Mouse (Mus musculus): ENCODE measurements at regions not wholly inside any gene's neighbourhood (a gene's known extent, or its start where the extent isn't known, plus 50 kb on each side); places are given as distances from the start of the nearest gene placed in this dataset.

GRCm38 (mm10) chr9:116267411-116267810, 92.3 kb upstream of the Tgfbr2 start:
- no peaks in the 10 kb centered on the region for H3K36me3 ChIP-seq (ENCODE audit: control insufficient read depth, insufficient read depth, low read length)
- H3K4me3 ChIP-seq (ENCODE audit: extremely low read depth, insufficient read depth, insufficient read length), result no peak overlapping the region
- 92% methylated on average over 4 of the region's 4 CpGs for WGBS
- H3K27ac ChIP-seq (ENCODE audit: insufficient read depth, low read length), result no peak overlapping the region
- no peak for DNase-seq (ENCODE audit: low read depth in 1 of 2, low spot score in 2 of 2)
- H3K4me1 ChIP-seq (ENCODE audit: control insufficient read depth, insufficient read depth, insufficient read length), result peaks cover 10% of the 10 kb centered on the region; the same call in 1 of the 2 replicates
- no peak for TF ChIP-seq CTCF (IDR thresholded peaks at IDR 0.05; ENCODE audit: extremely low read depth, insufficient read depth, insufficient read length, insufficient replicate concordance)
- TF ChIP-seq POLR2A (IDR thresholded peaks at IDR 0.05; ENCODE audit: low read depth, low read length), result no peak
- no peaks in the 10 kb centered on the region for H3K27me3 ChIP-seq (ENCODE audit: control insufficient read depth, insufficient read depth, low read length)

DNA sequence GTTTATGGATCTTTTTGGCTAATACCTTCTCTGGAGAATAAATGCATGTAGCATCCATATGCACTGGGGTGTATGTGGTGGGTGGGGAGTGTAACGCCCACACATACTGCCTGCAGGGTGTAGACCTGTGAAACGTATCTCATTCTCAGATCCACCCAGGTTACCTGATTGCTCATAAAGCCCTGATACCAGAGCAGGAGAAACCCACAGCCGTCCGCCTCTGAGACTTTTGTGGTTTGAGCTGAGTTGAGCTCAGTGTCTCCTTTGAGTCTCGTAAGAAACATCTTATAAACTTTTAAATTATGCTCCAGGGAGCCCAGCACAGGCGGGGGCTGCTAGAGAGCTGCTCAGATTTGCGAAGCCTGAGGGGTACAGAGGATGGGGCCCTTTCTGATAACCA, 88.7 kb upstream of the Tgfbr2 start:
- H3K36me3 ChIP-seq (ENCODE audit: control insufficient read depth, insufficient read depth, low read length), result no peaks in the 10 kb centered on the region
- H3K4me3 ChIP-seq (ENCODE audit: extremely low read depth, insufficient read depth, insufficient read length), result no peak overlapping the region

GRCm38 (mm10) chr9:116259569-116259968, 84.4 kb upstream of the Tgfbr2 start:
- Histone ChIP-seq H3K4me3 (ENCODE audit: extremely low read depth, insufficient read depth, insufficient read length) (no peak overlapping the region), H3K27me3 (ENCODE audit: control insufficient read depth, insufficient read depth, low read length) (no peaks in the 10 kb centered on the region), H3K36me3 (ENCODE audit: control insufficient read depth, insufficient read depth, low read length) (no peaks in the 10 kb centered on the region), H3K27ac (ENCODE audit: insufficient read depth, low read length) (no peak overlapping the region), H3K4me1 (ENCODE audit: control insufficient read depth, insufficient read depth, insufficient read length) (no peaks in the 10 kb centered on the region)
- WGBS, result 93% methylated on average over 10 of the region's 10 CpGs
- TF ChIP-seq CTCF (IDR thresholded peaks at IDR 0.05; ENCODE audit: extremely low read depth, insufficient read depth, insufficient read length, insufficient replicate concordance) (no peak), POLR2A (IDR thresholded peaks at IDR 0.05; ENCODE audit: low read depth, low read length) (no peak)
- no peak for DNase-seq (ENCODE audit: low read depth in 1 of 2, low spot score in 2 of 2)

More for the DNA sequence above, 88.7 kb upstream of the Tgfbr2 start:
- peak in 1 of 2 experiments; percentile 24 for DNase-seq (ENCODE audit: low read depth in 1 of 2, low spot score in 2 of 2)
- Histone ChIP-seq H3K27me3 (ENCODE audit: control insufficient read depth, insufficient read depth, low read length) (no peaks in the 10 kb centered on the region), H3K27ac (ENCODE audit: insufficient read depth, low read length) (no peak overlapping the region), H3K4me1 (ENCODE audit: control insufficient read depth, insufficient read depth, insufficient read length) (peaks cover 3% of the 10 kb centered on the region; the same call in 1 of the 2 replicates)
- WGBS, result 53% methylated on average over 7 of the region's 7 CpGs
- TF ChIP-seq CTCF (IDR thresholded peaks at IDR 0.05; ENCODE audit: extremely low read depth, insufficient read depth, insufficient read length, insufficient replicate concordance), result no peak
- TF ChIP-seq POLR2A (IDR thresholded peaks at IDR 0.05; ENCODE audit: low read depth, low read length), result no peak

- DNase-seq (ENCODE audit: low read depth in 1 of 2, low spot score in 2 of 2), result peak in 1 of 2 experiments; percentile 49
Measured at GRCm38 (mm10) chr9:116253546-116253945, 78.4 kb upstream of the Tgfbr2 start.

DNA sequence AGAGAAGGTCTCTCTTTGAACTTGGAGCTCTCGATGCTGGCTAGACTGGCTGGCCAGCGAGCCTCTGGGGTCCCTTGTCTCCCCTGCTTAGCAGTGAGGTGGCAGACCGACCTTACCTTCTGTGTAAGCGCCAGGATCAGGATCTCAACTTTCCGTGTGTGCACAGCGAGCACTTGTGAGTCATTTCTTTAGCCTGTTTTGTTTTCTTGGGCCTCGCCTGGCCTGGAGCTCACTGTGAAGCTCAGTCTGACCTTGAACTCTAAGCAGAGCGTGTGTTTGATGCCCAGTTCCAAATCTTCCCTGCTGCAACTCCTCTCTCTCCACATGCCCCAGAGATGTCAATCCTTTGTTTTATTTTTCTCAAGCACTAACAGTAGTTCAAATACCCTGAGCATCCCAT, 77.6 kb upstream of the Tgfbr2 start:
- no peak overlapping the region for H3K27ac ChIP-seq (ENCODE audit: insufficient read depth, low read length)
- 87% methylated on average over 8 of the region's 8 CpGs for WGBS
- no peak for TF ChIP-seq CTCF (IDR thresholded peaks at IDR 0.05; ENCODE audit: extremely low read depth, insufficient read depth, insufficient read length, insufficient replicate concordance)
- no peak for TF ChIP-seq POLR2A (IDR thresholded peaks at IDR 0.05; ENCODE audit: low read depth, low read length)

More at GRCm38 (mm10) chr9:116253546-116253945, 78.4 kb upstream of the Tgfbr2 start:
- H3K27me3 ChIP-seq (ENCODE audit: control insufficient read depth, insufficient read depth, low read length), result no peaks in the 10 kb centered on the region
- H3K27ac ChIP-seq (ENCODE audit: insufficient read depth, low read length), result no peak overlapping the region
- peaks cover 8% of the 10 kb centered on the region; the same call in 1 of the 2 replicates for H3K4me1 ChIP-seq (ENCODE audit: control insufficient read depth, insufficient read depth, insufficient read length)
- H3K4me3 ChIP-seq (ENCODE audit: extremely low read depth, insufficient read depth, insufficient read length), result no peak overlapping the region
- TF ChIP-seq POLR2A (IDR thresholded peaks at IDR 0.05; ENCODE audit: low read depth, low read length) (no peak), CTCF (IDR thresholded peaks at IDR 0.05; ENCODE audit: extremely low read depth, insufficient read depth, insufficient read length, insufficient replicate concordance) (no peak)
- 90% methylated on average over 15 of the region's 15 CpGs for WGBS
- no peaks in the 10 kb centered on the region for H3K36me3 ChIP-seq (ENCODE audit: control insufficient read depth, insufficient read depth, low read length)

GRCm38 (mm10) chr9:116249791-116250190, 74.6 kb upstream of the Tgfbr2 start:
- 18% methylated on average over 2 of the region's 2 CpGs for WGBS
- no peak overlapping the region for H3K4me3 ChIP-seq (ENCODE audit: extremely low read depth, insufficient read depth, insufficient read length)

More for the DNA sequence above, 77.6 kb upstream of the Tgfbr2 start:
- DNase-seq (ENCODE audit: low read depth in 1 of 2, low spot score in 2 of 2), result no peak
- H3K27me3 ChIP-seq (ENCODE audit: control insufficient read depth, insufficient read depth, low read length), result no peaks in the 10 kb centered on the region
- peaks cover 8% of the 10 kb centered on the region; the same call in 1 of the 2 replicates for H3K4me1 ChIP-seq (ENCODE audit: control insufficient read depth, insufficient read depth, insufficient read length)
- no peaks in the 10 kb centered on the region for H3K36me3 ChIP-seq (ENCODE audit: control insufficient read depth, insufficient read depth, low read length)
- no peak overlapping the region for H3K4me3 ChIP-seq (ENCODE audit: extremely low read depth, insufficient read depth, insufficient read length)

GRCm38 (mm10) chr9:116245136-116245535, 70.0 kb upstream of the Tgfbr2 start:
- H3K27ac ChIP-seq (ENCODE audit: insufficient read depth, low read length), result no peak overlapping the region
- H3K27me3 ChIP-seq (ENCODE audit: control insufficient read depth, insufficient read depth, low read length), result no peaks in the 10 kb centered on the region
- peaks cover 20% of the 10 kb centered on the region; the same call in 1 of the 2 replicates for H3K4me1 ChIP-seq (ENCODE audit: control insufficient read depth, insufficient read depth, insufficient read length)
- H3K4me3 ChIP-seq (ENCODE audit: extremely low read depth, insufficient read depth, insufficient read length), result no peak overlapping the region
- no peak for DNase-seq (ENCODE audit: low read depth in 1 of 2, low spot score in 2 of 2)
- no peak for TF ChIP-seq POLR2A (IDR thresholded peaks at IDR 0.05; ENCODE audit: low read depth, low read length)
- TF ChIP-seq CTCF (IDR thresholded peaks at IDR 0.05; ENCODE audit: extremely low read depth, insufficient read depth, insufficient read length, insufficient replicate concordance), result no peak
- no peaks in the 10 kb centered on the region for H3K36me3 ChIP-seq (ENCODE audit: control insufficient read depth, insufficient read depth, low read length)
- WGBS, result 72% methylated on average over 5 of the region's 5 CpGs

More at GRCm38 (mm10) chr9:116249791-116250190, 74.6 kb upstream of the Tgfbr2 start:
- DNase-seq (ENCODE audit: low read depth in 1 of 2, low spot score in 2 of 2), result peak in 1 of 2 experiments; percentile 47
- no peaks in the 10 kb centered on the region for H3K36me3 ChIP-seq (ENCODE audit: control insufficient read depth, insufficient read depth, low read length)
- TF ChIP-seq POLR2A (IDR thresholded peaks at IDR 0.05; ENCODE audit: low read depth, low read length) (no peak), CTCF (IDR thresholded peaks at IDR 0.05; ENCODE audit: extremely low read depth, insufficient read depth, insufficient read length, insufficient replicate concordance) (no peak)
- H3K27me3 ChIP-seq (ENCODE audit: control insufficient read depth, insufficient read depth, low read length), result no peaks in the 10 kb centered on the region
- H3K27ac ChIP-seq (ENCODE audit: insufficient read depth, low read length), result no peak overlapping the region; the same call in 1 of the 2 replicates
- peaks cover 8% of the 10 kb centered on the region; the same call in 1 of the 2 replicates for H3K4me1 ChIP-seq (ENCODE audit: control insufficient read depth, insufficient read depth, insufficient read length)

Measured in spleen, adult 2 months (tissue).